Mouse (Mus musculus) MEL (cell line): ENCODE data around the gene Znhit1. TPM values are rescaled to one million over a fixed set of nuclear protein-coding genes. Genes with fewer than 3 reads are reported as not detected.

Experiments
- DNase-seq: peaks from one replicate; pipeline ENCODE4 v3.0.0; 2011; ENCODE audit warnings: low read depth, low spot score
- H3K27ac ChIP-seq: 2 replicates; pipeline ENCODE4 v1.5.1; 2012; ENCODE audit warnings: low read depth, mild to moderate bottlenecking, control low read depth, low read length, moderate library complexity; ENCODE audit not compliant: control insufficient read depth
- H3K27me3 ChIP-seq, 2 experiments: fragments of 150-350 bp in 1 of 2; sonication (generic) in 1 of 2; 2 replicates each; pipeline ENCODE4 v1.6.1; 2012; ENCODE audit warnings: low read length in 2 of 2, mild to moderate bottlenecking in 2 of 2, improper control_type of control experiment in 1 of 2, moderate library complexity in 1 of 2; ENCODE audit not compliant: insufficient read depth in 2 of 2, control insufficient read depth in 1 of 2
- H3K36me3 ChIP-seq, 2 experiments: 2 replicates each; pipeline ENCODE4 v1.6.1; 2012 to 2014; ENCODE audit warnings: low read length in 2 of 2, improper control_type of control experiment in 1 of 2, inconsistent platforms in 1 of 2, mild to moderate bottlenecking in 1 of 2; ENCODE audit not compliant: insufficient read depth in 2 of 2, control insufficient read depth in 1 of 2
- H3K4me1 ChIP-seq, 2 experiments: fragments of 150-350 bp in 1 of 2; sonication (generic) in 1 of 2; 2 replicates each; pipeline ENCODE4 v1.6.1; 2012; ENCODE audit warnings: low read length in 2 of 2, improper control_type of control experiment in 1 of 2, mild to moderate bottlenecking in 1 of 2; ENCODE audit not compliant: insufficient read depth in 2 of 2, control insufficient read depth in 1 of 2
- H3K4me3 ChIP-seq, 2 experiments: fragments of 150-350 bp in 1 of 2; sonication (generic) in 1 of 2; 2 replicates each; pipeline ENCODE4 v1.5.1; 2012; ENCODE audit warnings: low read depth in 2 of 2, low read length in 2 of 2, mild to moderate bottlenecking in 2 of 2, moderate library complexity in 2 of 2, control low read depth in 1 of 2, improper control_type of control experiment in 1 of 2; ENCODE audit not compliant: control insufficient read depth in 1 of 2, insufficient read depth in 1 of 2
- H3K79me2 ChIP-seq: 2 replicates; pipeline ENCODE4 v1.6.1; 2012; ENCODE audit warnings: mild to moderate bottlenecking, low read length, moderate library complexity; ENCODE audit not compliant: control insufficient read depth, poor library complexity, insufficient read depth
- H3K9ac ChIP-seq: 2 replicates; pipeline ENCODE4 v1.6.1; 2012; ENCODE audit warnings: low read depth, mild to moderate bottlenecking, control low read depth, low read length, moderate library complexity; ENCODE audit not compliant: control insufficient read depth, poor library complexity, severe bottlenecking
- H3K9me3 ChIP-seq: fragments of 150-350 bp; sonication (generic); replicated peaks from 2 replicates; pipeline ENCODE4 v1.6.1; 2012; ENCODE audit warnings: mild to moderate bottlenecking, low read length, improper control_type of control experiment, moderate library complexity; ENCODE audit not compliant: insufficient read depth
- BHLHE40 ChIP-seq: IDR thresholded peaks from 2 replicates; pipeline ENCODE4 v1.6.1; 2012; ENCODE audit warnings: low read depth, mild to moderate bottlenecking, inconsistent platforms, low read length, improper control_type of control experiment, borderline replicate concordance
- CHD1 ChIP-seq: IDR thresholded peaks from 2 replicates; pipeline ENCODE4 v1.6.1; 2012; ENCODE audit warnings: low read depth, mild to moderate bottlenecking, inconsistent platforms, low read length, improper control_type of control experiment
- CHD2 ChIP-seq: IDR thresholded peaks from 2 replicates; pipeline ENCODE4 v1.6.1; 2011; ENCODE audit warnings: low read length, improper control_type of control experiment
- CTCF ChIP-seq, 3 experiments: IDR thresholded peaks in 2 of 3; conservative IDR thresholded peaks in 1 of 3; 2 replicates each; pipeline ENCODE4 v1.5.1; 2011 to 2012; ENCODE audit warnings: low read length in 3 of 3, low read depth in 2 of 3, mild to moderate bottlenecking in 2 of 3, improper control_type of control experiment in 1 of 3, inconsistent platforms in 1 of 3, mixed read lengths in 1 of 3, moderate library complexity in 1 of 3; ENCODE audit not compliant: control insufficient read depth in 1 of 3, insufficient read depth in 1 of 3, poor library complexity in 1 of 3, severe bottlenecking in 1 of 3
- E2F4 ChIP-seq: IDR thresholded peaks from 2 replicates; pipeline ENCODE4 v1.6.1; 2011; ENCODE audit warnings: low read depth, low read length, improper control_type of control experiment, borderline replicate concordance
- ELF1 ChIP-seq: IDR thresholded peaks from 2 replicates; pipeline ENCODE4 v1.6.1; 2014; ENCODE audit warnings: low read depth, mild to moderate bottlenecking, inconsistent platforms, low read length, improper control_type of control experiment, moderate library complexity
- EP300 ChIP-seq, 2 experiments: IDR thresholded peaks; 2 replicates each; pipeline ENCODE4 v1.6.1; 2011; ENCODE audit warnings: improper control_type of control experiment in 2 of 2, low read length in 2 of 2, low read depth in 1 of 2, mild to moderate bottlenecking in 1 of 2
- ETS1 ChIP-seq: IDR thresholded peaks from 2 replicates; pipeline ENCODE4 v1.6.1; 2012; ENCODE audit warnings: low read depth, mild to moderate bottlenecking, inconsistent platforms, low read length, improper control_type of control experiment, moderate library complexity
- GATA1 ChIP-seq: IDR thresholded peaks from 2 replicates; pipeline ENCODE4 v1.6.1; 2011; ENCODE audit warnings: low read depth, low read length, improper control_type of control experiment
- HCFC1 ChIP-seq: IDR thresholded peaks from 2 replicates; pipeline ENCODE4 v1.6.1; 2012; ENCODE audit warnings: low read depth, mild to moderate bottlenecking, inconsistent platforms, low read length, improper control_type of control experiment, moderate library complexity
- KAT2A ChIP-seq: conservative IDR thresholded peaks from 2 replicates; pipeline ENCODE4 v1.6.1; 2012; ENCODE audit warnings: low read depth, low read length, improper control_type of control experiment, inconsistent platforms
- MAX ChIP-seq: IDR thresholded peaks from 2 replicates; pipeline ENCODE4 v1.6.1; 2011; ENCODE audit warnings: low read length, improper control_type of control experiment
- MAZ ChIP-seq: IDR thresholded peaks from 2 replicates; pipeline ENCODE4 v1.6.1; 2012; ENCODE audit warnings: low read depth, mild to moderate bottlenecking, inconsistent platforms, low read length, improper control_type of control experiment
- MEF2A ChIP-seq: IDR thresholded peaks from 2 replicates; pipeline ENCODE4 v1.6.1; 2014; ENCODE audit warnings: low read depth, mild to moderate bottlenecking, inconsistent platforms, low read length, improper control_type of control experiment; ENCODE audit not compliant: poor library complexity, insufficient replicate concordance, severe bottlenecking; ENCODE audit errors: extremely low read depth
- MXI1 ChIP-seq: IDR thresholded peaks from 2 replicates; pipeline ENCODE4 v1.6.1; 2011; ENCODE audit warnings: mild to moderate bottlenecking, low read depth, low read length, improper control_type of control experiment
- MYB ChIP-seq: IDR thresholded peaks from 2 replicates; pipeline ENCODE4 v1.6.1; 2011; ENCODE audit warnings: mild to moderate bottlenecking, low read depth, low read length, improper control_type of control experiment
- MYC ChIP-seq: IDR thresholded peaks from 2 replicates; pipeline ENCODE4 v1.6.1; 2011; ENCODE audit warnings: low read depth, mild to moderate bottlenecking, low read length, improper control_type of control experiment, moderate library complexity
- NELFE ChIP-seq: IDR thresholded peaks from 2 replicates; pipeline ENCODE4 v1.6.1; 2011; ENCODE audit warnings: low read depth, low read length, improper control_type of control experiment
- NRF1 ChIP-seq: IDR thresholded peaks from 2 replicates; pipeline ENCODE4 v1.6.1; 2014; ENCODE audit warnings: low read depth, mild to moderate bottlenecking, inconsistent platforms, low read length, improper control_type of control experiment, moderate library complexity; ENCODE audit not compliant: poor library complexity, insufficient read depth, severe bottlenecking
- POLR2A ChIP-seq, 2 experiments: IDR thresholded peaks; 2 replicates each; pipeline ENCODE4 v1.6.1; 2011 to 2012; ENCODE audit warnings: low read length in 2 of 2, mild to moderate bottlenecking in 2 of 2, control low read depth in 1 of 2, improper control_type of control experiment in 1 of 2, low read depth in 1 of 2, moderate library complexity in 1 of 2; ENCODE audit not compliant: control insufficient read depth in 1 of 2, insufficient read depth in 1 of 2, poor library complexity in 1 of 2
- POLR2AphosphoS2 ChIP-seq: IDR thresholded peaks from 2 replicates; pipeline ENCODE4 v1.6.1; 2011; ENCODE audit warnings: low read length, improper control_type of control experiment
- POLR2AphosphoS5 ChIP-seq: IDR thresholded peaks from 2 replicates; pipeline ENCODE4 v1.6.1; 2012; ENCODE audit warnings: low read depth, borderline replicate concordance, mild to moderate bottlenecking, inconsistent platforms, low read length, moderate library complexity, mixed read lengths
- RAD21 ChIP-seq: IDR thresholded peaks from 2 replicates; pipeline ENCODE4 v1.6.1; 2011; ENCODE audit warnings: mild to moderate bottlenecking, low read depth, low read length, improper control_type of control experiment
- RCOR1 ChIP-seq: IDR thresholded peaks from 2 replicates; pipeline ENCODE4 v1.6.1; 2012; ENCODE audit warnings: low read depth, mild to moderate bottlenecking, inconsistent platforms, low read length, improper control_type of control experiment
- SIN3A ChIP-seq: IDR thresholded peaks from 2 replicates; pipeline ENCODE4 v1.6.1; 2012; ENCODE audit warnings: low read length, improper control_type of control experiment, inconsistent platforms
- SMC3 ChIP-seq: IDR thresholded peaks from 2 replicates; pipeline ENCODE4 v1.6.1; 2011; ENCODE audit warnings: low read depth, low read length, improper control_type of control experiment
- TAL1 ChIP-seq: IDR thresholded peaks from 2 replicates; pipeline ENCODE4 v1.6.1; 2012; ENCODE audit warnings: mild to moderate bottlenecking, inconsistent platforms, low read length, moderate library complexity, mixed read lengths
- TBP ChIP-seq: IDR thresholded peaks from 2 replicates; pipeline ENCODE4 v1.8.0; 2011; ENCODE audit warnings: low read depth, low read length, improper control_type of control experiment
- TCF12 ChIP-seq: IDR thresholded peaks from 2 replicates; pipeline ENCODE4 v1.6.1; 2014; ENCODE audit warnings: low read depth, mild to moderate bottlenecking, inconsistent platforms, low read length, improper control_type of control experiment, moderate library complexity
- UBTF ChIP-seq: IDR thresholded peaks from 2 replicates; pipeline ENCODE4 v1.6.1; 2012; ENCODE audit warnings: low read depth, mild to moderate bottlenecking, inconsistent platforms, low read length, improper control_type of control experiment, moderate library complexity, borderline replicate concordance; ENCODE audit not compliant: insufficient read depth
- USF1 ChIP-seq: IDR thresholded peaks from 2 replicates; pipeline ENCODE4 v1.6.1; 2014; ENCODE audit warnings: low read depth, mild to moderate bottlenecking, inconsistent platforms, low read length, improper control_type of control experiment, moderate library complexity
- ZC3H11A ChIP-seq: IDR thresholded peaks from 2 replicates; pipeline ENCODE4 v1.6.1; 2012; ENCODE audit warnings: low read depth, mild to moderate bottlenecking, inconsistent platforms, low read length, improper control_type of control experiment
- ZKSCAN1 ChIP-seq: IDR thresholded peaks from 2 replicates; pipeline ENCODE4 v1.6.1; 2012; ENCODE audit warnings: low read depth, mild to moderate bottlenecking, inconsistent platforms, low read length, improper control_type of control experiment, moderate library complexity
- ZMIZ1 ChIP-seq: IDR thresholded peaks from 2 replicates; pipeline ENCODE4 v1.6.1; 2012; ENCODE audit warnings: low read depth, mild to moderate bottlenecking, inconsistent platforms, low read length, improper control_type of control experiment, moderate library complexity
- ZNF384 ChIP-seq: IDR thresholded peaks from 2 replicates; pipeline ENCODE4 v1.6.1; 2012; ENCODE audit warnings: low read depth, mild to moderate bottlenecking, inconsistent platforms, low read length, improper control_type of control experiment
- polyA plus RNA-seq, 2 experiments: library from polyadenylated mRNA; stranded (reverse) in 1 of 2; unstranded in 1 of 2; fragments of >175 nt in 1 of 2; fragments of >200 nt in 1 of 2; gene quantifications; 2 replicates each; pipeline versions ENCODE4 v1.2.1 to v1.2.4; 2012; ENCODE audit warnings: low replicate concordance in 2 of 2, low read depth in 1 of 2; ENCODE audit not compliant: insufficient read length in 2 of 2, insufficient read depth in 1 of 2, missing spikeins in 1 of 2
- total RNA-seq: library from RNA; depleted of rRNA; stranded (reverse); fragments of 300-350 nt; gene quantifications from 2 replicates; pipeline ENCODE4 v1.2.3, GENCODE M21; 2012

Gene Znhit1
- total and polyA plus RNA-seq, 3 experiments = 56.6 to 123 TPM; not detected in 1

DNA sequence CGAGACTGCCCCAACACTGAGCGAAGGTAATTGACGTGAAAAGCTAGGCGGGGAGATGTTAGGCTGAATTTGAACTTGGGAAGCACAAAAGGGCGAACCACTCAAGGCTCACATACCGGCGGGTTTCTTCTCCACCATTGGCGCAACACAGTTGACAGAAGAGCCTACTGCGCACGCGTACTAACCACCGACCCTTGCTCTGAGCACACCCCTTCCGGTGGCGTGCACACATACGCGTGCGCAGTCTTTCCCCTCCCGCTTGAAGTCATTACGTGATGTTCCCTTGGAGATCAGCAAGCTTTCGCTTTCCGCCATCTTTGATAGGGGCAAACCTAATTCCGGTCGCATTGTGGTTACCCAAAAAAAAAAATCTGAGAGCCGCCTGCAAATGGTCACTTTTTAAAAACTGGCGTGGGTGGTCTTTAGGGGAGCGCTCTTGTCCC lies 1.1 kb downstream of the Znhit1 start, which contains the start of gene Plod3:
Gene Plod3, plus strand, starts transcription at position 325 of the 443 bp plus-strand sequence.
- Histone ChIP-seq H3K4me1 (peaks cover 0 to 9% of the 10 kb centered on the region in 2 experiments; a peak in 2 of 4 replicates), H3K27me3 (no peaks in the 10 kb centered on the region), H3K4me3 (peak within 1 kb of the TSS; percentile 95), H3K36me3 (peaks cover 0 to 2% of the 10 kb centered on the region in 2 experiments; a peak in 1 of 4 replicates), H3K9ac (peak within 1 kb of the TSS; percentile 92), H3K9me3 (no peaks in the 10 kb centered on the region), H3K79me2 (peaks cover 7% of the 10 kb centered on the region; the same call in 1 of the 2 replicates), H3K27ac (peak within 1 kb of the TSS; percentile 77)
- DNase-seq = peak; percentile 99
- TF ChIP-seq TBP (peak; percentile 81; the same call in 1 of the 2 replicates), SIN3A (peak; percentile 97), MYB (peak; percentile 81), UBTF (no peak), POLR2AphosphoS5 (no peak), MXI1 (peak; percentile 66), MAZ (no peak; the same call in 1 of the 2 replicates), MAX (peak; percentile 49), MEF2A (no peak), ZKSCAN1 (no peak), TCF12 (peak; percentile 41), TAL1 (no peak), RAD21 (no peak), SMC3 (no peak), EP300 (IDR thresholded peaks at IDR 0.05; ENCODE audit: low read depth in 1 of 2, low read length in 2 of 2) (no peak; a peak in 2 of 4 replicates), E2F4 (0 out of 2 replicates have a peak, but pooled peaks have one; percentile 38), HCFC1 (peak; percentile 95), GATA1 (no peak), ZC3H11A (no peak), BHLHE40 (no peak; the same call in 1 of the 2 replicates), USF1 (0 out of 2 replicates have a peak, but pooled peaks have one; percentile 49), NELFE (peak; percentile 81), ETS1 (peak; percentile 30; the same call in 1 of the 2 replicates), NRF1 (peak; percentile 94), KAT2A (peak; percentile 78; the same call in 1 of the 2 replicates), ELF1 (peak; percentile 86), MYC (peak; percentile 92), POLR2A (IDR thresholded peaks at IDR 0.05; ENCODE audit: control insufficient read depth in 1 of 2, insufficient read depth in 1 of 2, low read depth in 1 of 2, low read length in 2 of 2, poor library complexity in 1 of 2) (peak; percentile 47 to 77; a peak in 3 of 4 replicates), RCOR1 (0 out of 2 replicates have a peak, but pooled peaks have one; percentile 24), CHD1 (0 out of 2 replicates have a peak, but pooled peaks have one; percentile 60), CTCF (IDR thresholded peaks at IDR 0.05 in 2 of 3, conservative IDR thresholded peaks at IDR 0.05 in 1 of 3; ENCODE audit: control insufficient read depth in 1 of 3, insufficient read depth in 1 of 3, low read depth in 2 of 3, low read length in 3 of 3, poor library complexity in 1 of 3, severe bottlenecking in 1 of 3) (no peak), ZMIZ1 (0 out of 2 replicates have a peak, but pooled peaks have one; percentile 13), ZNF384 (peak; percentile 94), POLR2AphosphoS2 (peak; percentile 77), CHD2 (no peak)
- TF ChIP-seq, all 39 proteins: peak for 21
